ENCODE assay signal across 8 mouse cellular contexts in genomic region chr4:105474765-105475560, GRCm38 (mm10).
DNase-seq lines count a peak whose midpoint lies in the region; ATAC-seq and TF ChIP-seq lines count a peak whose summit lies in the region.

No protein-coding gene starts in this region.

- no peak overlapping the region for H3K9ac ChIP-seq in limb, embryonic 14.5 days (ENCODE audit: low read depth, low read length, severe bottlenecking)

- no peak overlapping the region for H3K4me2 ChIP-seq in limb, embryonic 14.5 days (replicated peaks; ENCODE audit: low read depth, low read length, severe bottlenecking)

- 18% methylated on average over 11 of the region's 11 CpGs for WGBS in forebrain, embryonic 10.5 days
- WGBS in limb, embryonic 14.5 days, result 34% methylated on average over 11 of the region's 11 CpGs

- peak overlapping the region; percentile 81 for H3K27ac ChIP-seq in forebrain, embryonic 10.5 days
- H3K27ac ChIP-seq in limb, embryonic 14.5 days (replicated peaks; ENCODE audit: low read depth, low read length), result no peak overlapping the region

- peak; percentile 12 to 21 for DNase-seq in cerebellum, postnatal 14 days
- peak; percentile 89 for DNase-seq in forebrain, embryonic 10.5 days (ENCODE audit: extremely low spot score, low spot score)
- peak; percentile 58 for DNase-seq in kidney, postnatal 14 days
- peak; percentile 11 for DNase-seq in limb, embryonic 14.5 days (ENCODE audit: low spot score)
- peak; percentile 16 for DNase-seq in right cerebral cortex, postnatal 4 days
- no peak for DNase-seq in ovary, postnatal 36 days (ENCODE audit: low spot score)
- DNase-seq in lung, postnatal 25 days (ENCODE audit: low spot score), result no peak
- DNase-seq in urinary bladder, postnatal 36 days (ENCODE audit: low spot score in 2 of 2), result no peak

- H3K9me3 ChIP-seq in forebrain, embryonic 10.5 days, result no peaks in the 10 kb centered on the region
- no peaks in the 10 kb centered on the region for H3K9me3 ChIP-seq in limb, embryonic 14.5 days (ENCODE audit: control insufficient read depth, low read length)

- no peaks in the 10 kb centered on the region for H3K36me3 ChIP-seq in forebrain, embryonic 10.5 days (replicated peaks)
- H3K36me3 ChIP-seq in limb, embryonic 14.5 days (ENCODE audit: control insufficient read depth, insufficient read depth, low read length), result no peaks in the 10 kb centered on the region

- H3K4me3 ChIP-seq in forebrain, embryonic 10.5 days, result no peak overlapping the region
- no peak overlapping the region for H3K4me3 ChIP-seq in limb, embryonic 14.5 days (replicated peaks; ENCODE audit: low read length)

- no peaks in the 10 kb centered on the region for H3K27me3 ChIP-seq in forebrain, embryonic 10.5 days (ENCODE audit: poor library complexity, severe bottlenecking)
- H3K27me3 ChIP-seq in limb, embryonic 14.5 days (ENCODE audit: control insufficient read depth, insufficient read depth, low read length), result no peaks in the 10 kb centered on the region

- ATAC-seq in limb, embryonic 14.5 days (ENCODE audit: low FRiP score, low read depth), result 0 out of 2 replicates have a peak, but pooled peaks have one; percentile 23

- no peak for TF ChIP-seq POLR2A in limb, embryonic 14.5 days (IDR thresholded peaks at IDR 0.05; ENCODE audit: borderline replicate concordance, extremely low read depth, insufficient read depth, insufficient read length)

- peaks cover 34% of the 10 kb centered on the region for H3K4me1 ChIP-seq in forebrain, embryonic 10.5 days
- H3K4me1 ChIP-seq in limb, embryonic 14.5 days (ENCODE audit: control insufficient read depth, insufficient read depth, low read length), result peaks cover 9% of the 10 kb centered on the region

Comparison
In these comparisons a context has a peak if more than half of its experiments do, and no peak if none do; other contexts are left out.
1. DNase-seq: peak in cerebellum, postnatal 14 days (2 of 2), forebrain, embryonic 10.5 days (single experiment), kidney, postnatal 14 days (single experiment), limb, embryonic 14.5 days (single experiment) and right cerebral cortex, postnatal 4 days (single experiment); none in ovary, postnatal 36 days (single experiment), lung, postnatal 25 days (single experiment) and urinary bladder, postnatal 36 days (0 of 2).